Mouse (Mus musculus) kidney, postnatal 0 days (tissue): Measurements from ENCODE around the gene Gm5891. TPM values are rescaled to one million over a fixed set of nuclear protein-coding genes. Genes with fewer than 3 reads are reported as not detected.
"Not testable (repeated sequence)": the region's sequence is repeated elsewhere in the genome, so short reads cannot be mapped to it uniquely, and the experiment has no call there.

Source experiments
- ATAC-seq: fragments of 200-750 bp; cut with Nextera tagmentation; replicated peaks from 2 replicates; pipeline ENCODE4 v1.8.0; 2017; ENCODE audit warnings: low read depth, moderate number of reproducible peaks, moderate TSS enrichment, moderate library complexity; ENCODE audit not compliant: low FRiP score
- DNase-seq: peaks from one replicate; pipeline ENCODE4 v3.0.0-alpha.2; 2016; ENCODE audit warnings: low spot score
- H3K27ac ChIP-seq: fragments of 300-500 bp; sonication (generic); 2 replicates; pipeline ENCODE4 v1.5.1; 2014; ENCODE audit warnings: mild to moderate bottlenecking
- H3K27me3 ChIP-seq: fragments of 300-500 bp; sonication (generic); 2 replicates; pipeline ENCODE4 v1.6.1; 2014; ENCODE audit warnings: low read length, mixed read lengths; ENCODE audit not compliant: insufficient read depth
- H3K36me3 ChIP-seq: fragments of 300-500 bp; sonication (generic); 2 replicates; pipeline ENCODE4 v1.6.1; 2014; ENCODE audit warnings: low read length, mixed read lengths; ENCODE audit not compliant: insufficient read depth
- H3K4me1 ChIP-seq: fragments of 300-500 bp; sonication (generic); replicated peaks from 2 replicates; pipeline ENCODE4 v1.6.1; 2014; ENCODE audit warnings: antibody characterized with exemption, low read length, mixed read lengths; ENCODE audit not compliant: insufficient read depth
- H3K4me2 ChIP-seq: fragments of 300-500 bp; sonication (generic); 2 replicates; pipeline ENCODE4 v1.6.1; 2014; ENCODE audit warnings: mild to moderate bottlenecking, low read length, moderate library complexity, mixed read lengths
- H3K4me3 ChIP-seq: fragments of 300-500 bp; sonication (generic); replicated peaks from 2 replicates; pipeline ENCODE4 v1.5.1; 2014; ENCODE audit warnings: low read depth, low read length
- H3K9ac ChIP-seq: fragments of 300-500 bp; sonication (generic); 2 replicates; pipeline ENCODE4 v1.6.1; 2014; ENCODE audit warnings: low read depth, low read length
- H3K9me3 ChIP-seq: fragments of 300-500 bp; sonication (generic); replicated peaks from 2 replicates; pipeline ENCODE4 v1.6.1; 2016; ENCODE audit warnings: low read length, inconsistent platforms, mixed read lengths
- WGBS: fragments of 180-500 bp; shearing (Covaris S2); extraction: QIAGEN DNeasy Blood & Tissue Kit; methylation state at CpG from one replicate; pipeline ENCODE4 v1.1.7; 2014; 5-methylcytosine and 5-hydroxymethylcytosine counted together
- polyA plus RNA-seq: library from polyadenylated mRNA; unstranded; fragments of >200 nt; fragmentation: Nextera tagmentation; extraction: Ambion mirVana; gene quantifications from 2 replicates; pipeline ENCODE4 v1.2.1, GENCODE M21; 2015

Gm5891 gene
- polyA plus RNA-seq: not detected in 2 replicates

GRCm38 (mm10) chr7:21921191-21921590 lies at the start of gene Gm5891:
Gm5891 (minus strand) TSS chr7:21921291.
- ATAC-seq, H3K36me3 ChIP-seq, H3K4me2 ChIP-seq, H3K27me3 ChIP-seq, H3K27ac ChIP-seq, H3K4me3 ChIP-seq, H3K4me1 ChIP-seq, H3K9ac ChIP-seq, H3K9me3 ChIP-seq, DNase-seq: not testable (repeated sequence)
- WGBS: no CpG with 5 or more reads among the region's 1 CpGs

Other genes with a start within 250 kb of the Gm5891 start
- not detected in 2 replicates for gene Gm4175, start 159.8 kb downstream of the Gm5891 start, polyA plus RNA-seq
- not detected in 2 replicates for gene Gm4177, start 124.6 kb downstream of the Gm5891 start, polyA plus RNA-seq
- not detected in 2 replicates for gene Vmn1r135, start 88.9 kb downstream of the Gm5891 start, polyA plus RNA-seq
- not detected in 2 replicates for gene Gm5725, start 77.0 kb downstream of the Gm5891 start, polyA plus RNA-seq
- gene Vmn1r137, start 73.3 kb upstream of the Gm5891 start, polyA plus RNA-seq: not detected in 2 replicates
- gene Vmn1r138, start 107.6 kb upstream of the Gm5891 start, polyA plus RNA-seq: not detected in 2 replicates
- gene Gm6176, start 135.0 kb upstream of the Gm5891 start, polyA plus RNA-seq: not detected in 2 replicates
- gene Vmn1r139, start 147.8 kb upstream of the Gm5891 start, polyA plus RNA-seq: not detected in 2 replicates
- not detected in 2 replicates for gene Gm16451, start 197.0 kb upstream of the Gm5891 start, polyA plus RNA-seq
- not detected in 2 replicates for gene Gm10666, start 213.4 kb upstream of the Gm5891 start, polyA plus RNA-seq
- not detected in 2 replicates for gene Vmn1r142, start 242.7 kb upstream of the Gm5891 start, polyA plus RNA-seq